Mouse (Mus musculus) olfactory bulb, adult 2 months (tissue): Measurements from ENCODE around the gene Igtp.

Source experiments
- CTCF ChIP-seq: fragments of 200-500 bp; IDR thresholded peaks from 2 replicates; pipeline ENCODE4 v1.5.1; 2012; ENCODE audit warnings: low read depth, mild to moderate bottlenecking, low read length, moderate library complexity; ENCODE audit not compliant: insufficient read depth
- POLR2A ChIP-seq: fragments of 200-500 bp; IDR thresholded peaks from 2 replicates; pipeline ENCODE4 v1.6.1; 2012; ENCODE audit warnings: mild to moderate bottlenecking, low read depth, low read length, moderate library complexity; ENCODE audit not compliant: insufficient read depth

DNA sequence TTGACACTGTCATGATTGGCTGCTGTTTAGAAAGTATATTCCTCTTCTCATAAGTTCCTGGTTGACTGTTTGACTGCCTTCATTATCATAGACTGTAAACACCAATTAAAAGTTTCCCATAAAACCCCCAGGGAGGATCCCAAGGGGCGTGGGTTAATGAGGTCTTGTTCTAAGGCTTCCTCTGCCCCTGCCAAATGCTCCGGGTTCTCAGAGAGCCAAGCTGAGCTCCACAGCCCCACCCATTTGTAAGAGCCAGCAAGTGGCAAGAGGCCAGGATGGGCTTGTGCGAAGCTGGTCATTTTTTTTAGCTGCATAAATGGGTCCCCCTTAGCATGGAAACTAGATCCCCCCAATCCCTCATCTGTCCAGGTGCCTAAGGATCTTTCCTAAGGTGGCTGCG is 47.9 kb downstream of the Igtp start:
- no peak for TF ChIP-seq POLR2A
- no peak for TF ChIP-seq CTCF
